Mouse (Mus musculus) kidney, postnatal 14 days (tissue): ENCODE data around the gene Mapre1.
"Not testable (repeated sequence)": the region's sequence is repeated elsewhere in the genome, so short reads cannot be mapped to it uniquely, and the experiment has no call there.

Experiments used
- DNase-seq: peaks from one replicate; pipeline ENCODE4 v3.0.0; 2022; ENCODE audit warnings: mixed read lengths

Mapre1 gene

DNA sequence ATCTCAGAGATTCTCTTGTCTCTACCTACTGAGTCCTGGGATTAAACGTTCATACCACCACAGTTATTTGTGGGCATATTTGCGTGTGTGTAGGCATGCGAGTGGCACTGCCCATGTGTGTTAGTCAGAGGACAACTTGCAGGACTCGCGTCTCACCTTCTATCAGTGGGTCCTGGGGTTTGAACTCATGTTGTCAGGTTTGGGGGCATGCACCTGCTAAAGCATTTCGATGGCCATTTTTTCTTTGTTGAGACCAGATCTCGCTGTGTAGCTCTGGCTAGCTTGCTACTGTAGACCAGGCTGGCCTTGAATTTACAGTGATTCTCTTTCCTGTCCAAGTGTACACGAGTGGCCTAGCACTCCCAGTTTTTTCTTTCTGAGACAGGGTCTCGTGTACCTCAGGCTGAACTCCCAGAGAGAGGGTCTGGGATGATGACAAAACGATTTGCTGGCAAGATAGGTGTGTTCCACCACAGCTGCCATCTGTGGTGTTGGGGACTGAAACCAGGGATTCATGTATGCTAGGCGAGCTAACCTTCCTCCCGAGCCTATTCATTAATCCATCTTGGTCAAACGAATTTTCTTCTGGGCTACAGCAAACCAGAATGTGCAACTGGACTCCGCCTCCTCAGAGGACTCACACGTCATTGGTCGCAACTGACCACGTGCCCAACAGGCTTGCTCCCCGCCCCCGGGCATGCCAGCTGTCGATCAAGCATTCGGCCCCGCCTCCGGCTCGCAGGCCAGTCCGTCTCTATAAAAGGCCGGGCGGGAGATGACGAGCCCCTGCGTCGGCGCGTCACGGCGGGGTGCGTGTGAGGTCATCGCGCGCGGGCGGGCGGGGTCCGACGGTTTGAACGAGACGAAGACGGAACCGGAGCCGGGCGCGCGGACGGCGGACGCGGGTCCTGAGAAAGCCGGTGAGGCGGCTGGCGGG is at the start of gene Mapre1:
Gene Mapre1 (plus strand): TSS at position 775 of the 937 bp plus-strand sequence.
- peak; percentile 100 for DNase-seq

DNA sequence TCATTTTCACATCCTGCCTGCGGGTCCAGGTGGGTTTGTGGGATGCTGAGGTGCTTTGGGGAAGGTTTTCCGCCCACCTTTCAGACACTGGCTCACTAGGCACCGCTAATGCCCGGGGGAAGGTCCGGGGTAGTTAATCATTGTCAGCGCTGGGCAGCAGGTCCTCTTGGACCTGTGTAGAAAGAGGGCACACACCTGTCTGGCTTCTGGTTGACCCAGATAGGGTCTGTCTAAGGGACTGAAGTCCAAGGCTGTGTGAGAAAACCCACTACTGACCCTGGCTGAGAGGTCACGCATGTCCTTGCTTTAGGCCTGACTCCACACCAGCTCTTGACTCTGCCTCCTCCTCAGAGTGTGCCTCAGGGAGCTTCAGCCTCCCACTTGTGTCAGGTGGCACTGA is 47.7 kb upstream of the Mapre1 start:
- not testable (repeated sequence) for DNase-seq

DNA sequence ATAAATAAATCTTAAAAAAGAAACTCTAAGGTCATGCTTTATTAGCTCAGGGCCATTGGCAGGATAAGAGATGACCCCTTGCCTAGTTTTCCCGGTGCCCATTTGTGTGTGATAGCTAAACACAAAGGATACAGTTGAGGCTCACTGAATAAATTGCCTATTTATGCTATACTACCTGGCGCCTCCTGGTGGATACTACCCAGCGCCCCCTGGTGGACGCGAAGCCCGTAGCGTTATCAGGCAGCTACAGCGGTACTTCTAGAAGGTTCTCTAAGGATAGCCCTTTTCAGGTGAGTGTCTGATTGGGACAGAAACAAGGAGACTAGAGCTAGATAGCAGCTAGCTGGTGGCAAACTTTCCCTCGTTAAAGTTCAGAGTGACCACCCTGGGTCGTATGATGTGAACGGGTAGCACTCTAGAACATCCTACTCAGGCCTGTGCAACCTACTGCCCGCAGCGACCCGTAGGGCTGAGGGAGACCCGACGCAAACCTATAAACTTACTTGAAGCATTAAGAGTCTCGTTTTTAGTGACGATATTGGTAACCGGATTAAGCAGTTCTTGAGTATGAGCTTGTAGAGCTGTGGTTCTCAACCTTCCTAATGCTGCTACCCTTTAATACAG is 46.5 kb upstream of the Mapre1 start:
- DNase-seq, result peak; percentile 40

DNA sequence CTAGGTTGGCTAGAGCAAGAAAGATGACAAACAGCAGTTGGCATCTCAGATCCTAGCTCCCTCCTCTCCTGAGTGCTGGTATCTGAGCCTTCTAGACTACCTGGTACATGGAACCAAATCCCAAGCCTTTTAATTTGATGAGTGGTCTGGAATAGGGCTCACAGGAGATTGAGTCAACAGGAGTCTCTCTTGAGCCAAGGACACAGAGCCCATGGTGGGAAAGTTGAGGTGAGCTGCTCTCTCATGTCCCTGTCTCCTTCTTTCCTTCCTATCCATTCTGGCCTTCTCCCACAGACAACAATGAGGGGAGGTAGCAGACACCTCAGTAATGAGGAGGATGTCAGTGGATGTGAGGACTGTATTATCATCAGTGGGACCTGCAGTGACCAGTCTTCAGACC is 44.7 kb upstream of the Mapre1 start, which contains the start of gene Dnmt3c:
Gene Dnmt3c (plus strand): TSS at position 301 of the 400 bp plus-strand sequence.
- DNase-seq, result no peak

DNA sequence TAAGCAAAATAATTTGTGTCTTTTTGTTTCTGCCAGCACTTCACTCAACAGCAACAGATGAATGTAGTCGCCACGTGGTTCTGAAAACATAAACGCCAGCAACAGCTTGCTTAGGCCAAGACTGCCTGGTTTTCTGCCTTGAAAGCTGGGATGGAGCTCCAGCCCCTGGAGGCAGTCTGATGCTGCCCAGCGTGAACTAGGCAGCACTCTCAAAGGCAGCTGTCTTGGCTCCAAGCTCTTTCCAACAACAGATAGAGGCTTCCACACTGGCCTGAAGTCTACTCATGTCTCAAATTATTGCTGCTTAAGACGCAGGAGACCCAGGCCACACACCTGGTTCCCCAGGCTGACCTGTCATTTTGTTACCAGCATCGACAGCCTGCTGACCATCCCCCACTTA is 37.7 kb upstream of the Mapre1 start:
- DNase-seq, result no peak

DNA sequence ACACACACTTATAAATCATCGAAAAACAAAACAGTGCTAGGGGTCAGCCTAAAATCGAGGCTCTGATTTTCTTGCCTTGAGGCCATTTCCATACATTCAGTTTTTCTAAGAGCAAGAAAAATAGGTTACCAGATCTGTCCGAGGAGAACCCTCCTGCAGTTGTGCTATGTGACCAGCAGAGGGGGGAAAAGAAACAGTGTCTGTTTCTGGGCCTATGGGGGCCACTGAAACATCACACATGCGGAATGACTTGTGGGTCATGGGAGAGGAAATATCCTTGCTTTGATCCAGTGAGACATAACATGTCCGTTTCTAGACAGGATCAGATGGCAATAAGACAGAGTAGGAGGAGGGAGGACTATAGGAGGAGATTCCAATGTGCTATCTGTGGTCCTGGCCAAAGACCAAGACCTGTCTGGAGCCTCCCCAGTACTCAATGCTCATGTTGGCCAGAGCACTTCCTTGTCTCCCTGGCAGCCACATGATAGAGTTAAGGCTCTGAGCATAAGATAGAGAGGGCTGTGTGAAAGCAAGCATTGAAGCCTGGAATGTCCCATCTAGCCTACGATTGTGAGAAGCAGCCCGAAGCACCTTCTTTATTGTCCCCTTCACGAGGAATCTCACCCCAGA is 30.3 kb upstream of the Mapre1 start:
- DNase-seq, result peak; percentile 39

DNA sequence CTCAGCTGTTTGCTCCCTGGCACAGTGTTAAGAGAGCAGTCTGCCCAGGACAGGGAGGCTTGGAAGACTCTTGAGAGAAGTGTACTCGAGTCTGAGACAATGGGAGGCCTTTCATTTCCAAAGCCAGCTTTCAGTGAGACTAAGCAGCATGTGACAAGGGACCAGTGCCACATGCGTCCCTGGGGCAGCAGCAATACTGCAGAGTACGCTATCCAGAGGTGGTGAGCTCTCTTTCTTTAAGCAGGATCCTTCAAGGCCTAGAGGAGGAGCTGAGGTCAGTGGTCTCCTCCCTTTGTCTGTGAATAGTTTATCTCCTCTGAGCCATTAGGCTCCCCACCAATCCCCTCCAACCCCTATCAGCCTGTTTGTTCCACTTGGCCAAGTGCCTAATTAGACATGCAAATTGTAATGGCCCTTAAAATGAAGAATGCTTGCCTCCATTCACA is 28.4 kb upstream of the Mapre1 start:
- no peak for DNase-seq

DNA sequence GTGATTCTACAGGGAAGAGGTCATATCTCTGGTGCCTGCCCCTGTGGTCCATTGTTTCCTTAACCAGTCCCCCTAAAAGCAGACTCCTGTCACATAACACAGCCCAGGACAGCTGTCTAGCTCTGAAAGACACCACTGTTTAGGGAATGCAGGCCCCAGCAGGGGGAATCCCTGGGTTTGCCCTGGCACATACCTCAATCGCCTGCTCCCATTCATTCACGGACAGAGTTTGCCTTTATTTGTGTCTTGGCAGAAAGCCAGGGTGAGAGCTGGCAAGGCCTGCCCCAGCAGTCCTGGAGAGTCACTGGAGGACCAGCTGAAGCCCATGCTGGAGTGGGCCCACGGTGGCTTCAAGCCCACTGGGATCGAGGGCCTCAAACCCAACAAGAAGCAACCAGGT is 27.8 kb upstream of the Mapre1 start:
- peak; percentile 38 for DNase-seq

DNA sequence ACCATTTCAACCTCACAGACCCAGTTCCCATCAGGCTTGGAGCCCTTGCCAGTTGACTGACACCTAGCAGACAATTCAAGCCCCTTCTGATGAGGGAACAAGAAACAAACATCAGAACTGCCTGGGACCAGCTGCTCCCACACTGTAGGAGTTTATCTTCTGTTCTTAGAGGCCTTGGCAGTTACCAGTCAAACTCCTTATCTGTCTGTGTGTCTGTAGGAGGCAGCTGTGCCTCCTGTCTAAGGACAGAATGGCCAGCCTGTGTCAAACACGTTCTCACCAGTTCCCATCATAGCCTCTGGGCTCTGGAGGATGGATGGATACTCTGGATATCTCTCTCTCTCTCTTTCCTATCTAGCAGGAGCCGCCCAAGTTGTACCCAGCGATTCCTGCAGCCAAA is 23.2 kb upstream of the Mapre1 start:
- DNase-seq, result not testable (repeated sequence)

DNA sequence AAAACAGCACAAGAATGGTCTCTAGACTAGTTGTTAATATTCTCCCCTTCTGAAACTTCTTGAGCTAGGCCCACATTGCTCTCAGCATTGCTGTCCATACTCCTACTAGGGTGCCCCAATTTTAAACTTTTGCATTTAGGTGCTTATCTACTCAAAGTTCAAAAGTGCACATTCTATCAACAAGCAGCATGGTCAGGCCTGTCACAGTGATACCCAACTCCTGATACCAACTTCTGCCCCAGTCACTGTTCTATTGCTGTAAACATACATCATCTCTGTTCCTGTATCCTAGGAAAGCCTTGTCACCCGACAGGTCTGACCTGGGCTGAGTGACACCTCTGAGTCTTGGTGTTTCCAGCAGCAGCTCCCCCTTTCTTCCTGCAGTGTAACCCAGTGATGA is 18.0 kb upstream of the Mapre1 start:
- no peak for DNase-seq

DNA sequence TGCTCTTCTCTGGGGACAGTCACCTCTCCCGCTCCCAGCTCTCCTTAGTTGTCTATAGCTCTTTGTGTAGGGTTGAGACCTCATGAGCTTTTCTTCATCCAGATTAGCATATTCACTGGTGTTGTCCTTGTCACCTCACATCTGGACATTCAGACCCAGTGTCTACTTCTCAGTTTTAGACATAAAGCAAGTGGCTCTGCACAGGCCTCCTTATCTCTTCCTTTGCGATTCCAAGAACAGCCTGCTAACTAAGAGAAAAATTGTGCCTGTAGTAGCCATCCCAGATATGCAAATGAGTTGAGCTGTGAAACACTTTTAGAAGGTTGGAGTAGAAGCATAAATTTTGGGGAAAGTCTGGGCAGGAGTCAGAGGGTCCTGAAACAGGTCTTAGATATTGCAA is 16.6 kb upstream of the Mapre1 start:
- no peak for DNase-seq

DNA sequence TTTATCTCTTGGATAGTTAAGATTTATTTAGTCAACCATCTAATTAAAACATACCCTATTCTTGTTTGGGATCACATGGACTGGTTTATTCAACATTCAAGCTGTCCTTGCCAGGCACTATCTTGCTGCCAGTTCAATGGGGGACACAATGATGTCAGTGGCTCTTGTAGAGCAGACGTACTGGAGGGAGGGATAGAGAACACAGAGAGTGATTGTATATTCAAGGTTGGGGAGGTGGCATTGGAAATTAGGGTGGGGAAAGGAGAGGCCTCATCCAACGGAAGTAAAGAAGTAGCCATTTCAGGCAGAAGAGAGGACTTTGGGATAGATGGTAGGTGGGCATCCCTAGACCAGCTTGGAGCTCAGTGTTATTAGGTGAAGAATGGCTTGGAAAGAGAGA is 16.2 kb upstream of the Mapre1 start:
- no peak for DNase-seq

DNA sequence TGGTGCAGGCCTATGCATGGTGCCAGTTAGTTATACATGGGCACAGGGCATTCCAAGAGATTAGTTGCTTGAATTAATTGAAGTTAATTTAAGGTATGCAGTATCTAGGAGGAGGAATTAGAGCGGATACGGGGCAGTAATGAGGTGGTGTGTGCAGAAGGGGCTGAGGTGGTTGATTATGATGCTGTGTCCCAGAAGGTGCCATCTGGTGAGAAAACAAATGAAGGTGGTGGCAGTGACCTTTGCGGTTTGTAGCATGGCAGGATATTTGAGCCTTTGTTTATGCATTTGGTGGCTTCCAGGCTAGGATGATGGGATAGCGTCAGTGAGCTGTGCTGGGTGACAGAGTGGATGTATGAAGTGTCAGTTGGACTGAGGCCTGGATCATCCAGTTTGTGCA is 15.8 kb upstream of the Mapre1 start:
- no peak for DNase-seq

DNA sequence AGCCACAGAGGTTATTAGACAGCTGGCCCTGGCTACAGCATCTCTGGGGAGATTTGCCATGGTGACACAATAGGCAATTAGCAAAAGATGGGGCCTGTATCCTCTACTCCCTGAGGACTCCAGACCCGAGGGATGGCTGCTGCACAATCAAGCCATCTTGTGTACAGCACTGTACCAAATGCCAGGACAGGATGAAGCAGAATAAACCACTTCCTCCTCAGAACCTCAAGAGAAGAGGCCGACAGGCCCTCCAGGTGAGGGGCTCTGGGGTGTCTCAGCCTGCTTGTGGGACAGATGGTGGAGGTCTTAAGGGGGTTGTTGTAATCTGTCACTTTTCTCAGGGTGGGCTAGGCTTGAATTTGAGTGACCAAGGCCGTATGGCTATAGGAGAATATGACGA is 7.0 kb upstream of the Mapre1 start:
- DNase-seq, result no peak

DNA sequence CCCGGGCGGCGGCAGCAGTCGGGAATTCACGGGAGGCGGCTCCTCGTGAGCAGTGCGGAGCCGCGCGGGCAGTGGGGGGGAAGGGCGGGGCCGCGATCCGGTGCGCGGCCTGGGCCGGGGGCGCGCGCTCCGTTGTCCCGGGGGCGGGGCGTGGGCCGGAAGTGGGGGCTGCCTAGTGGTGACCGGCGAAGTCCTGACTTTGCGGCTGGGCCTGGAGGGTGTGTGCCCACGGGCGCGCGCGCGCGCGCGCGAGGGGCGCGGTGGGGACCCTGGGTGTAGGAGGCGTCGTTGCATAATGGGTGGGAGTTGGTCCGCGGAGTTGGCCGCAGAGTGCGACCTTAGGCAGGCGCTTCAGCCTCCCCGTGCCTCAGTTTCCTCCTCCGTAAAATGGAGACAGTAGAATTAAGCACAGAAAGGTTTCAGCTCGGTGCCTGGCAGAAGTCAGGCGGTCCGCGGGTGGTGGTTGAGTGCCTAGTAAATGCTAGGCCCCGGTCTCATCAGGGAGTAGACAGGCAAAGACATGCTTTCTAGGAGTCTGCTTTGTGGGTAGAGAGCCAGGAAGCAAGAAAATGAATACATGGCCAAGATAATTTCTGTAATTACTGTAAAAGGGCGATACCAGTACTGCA is 477 bp downstream of the Mapre1 start:
- no peak for DNase-seq

DNA sequence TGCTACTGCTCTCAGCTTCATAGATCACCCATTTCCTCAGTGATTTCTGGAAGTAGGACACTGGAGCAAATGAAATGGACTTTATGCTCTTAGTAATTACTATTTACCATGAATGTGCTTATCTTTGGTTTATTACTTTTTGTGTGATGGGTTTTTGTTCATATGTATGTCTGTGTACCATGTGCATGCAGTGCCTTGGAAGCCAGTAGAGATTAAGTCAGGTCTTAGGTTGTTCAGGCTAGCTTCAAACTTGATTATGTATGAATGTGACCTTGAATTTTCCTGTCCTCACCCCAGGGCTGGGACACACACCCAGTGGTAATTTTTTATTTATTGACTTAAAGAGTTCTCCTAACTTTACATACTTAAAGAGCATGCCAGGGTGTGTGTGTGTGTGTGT is 6.9 kb downstream of the Mapre1 start:
- no peak for DNase-seq

DNA sequence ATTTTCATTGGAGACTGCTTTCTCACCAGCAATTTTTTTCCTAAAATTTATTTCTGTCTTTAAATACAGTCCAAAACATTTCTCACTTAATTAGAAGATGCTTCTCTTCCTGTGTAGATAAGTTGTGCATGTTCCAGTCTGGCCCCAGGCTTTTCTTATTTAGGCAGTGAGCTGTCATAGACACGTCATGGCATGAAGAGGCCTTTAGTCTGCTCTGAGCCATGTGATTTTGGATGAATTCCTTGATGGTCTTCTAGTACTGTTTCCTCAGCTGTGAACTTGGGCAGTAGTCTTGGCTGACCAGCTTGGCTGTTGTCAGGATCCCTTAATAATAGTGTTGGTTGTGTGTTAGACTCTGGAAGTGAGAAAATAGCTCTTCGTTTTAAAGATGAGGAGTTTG is 9.3 kb downstream of the Mapre1 start:
- no peak for DNase-seq

DNA sequence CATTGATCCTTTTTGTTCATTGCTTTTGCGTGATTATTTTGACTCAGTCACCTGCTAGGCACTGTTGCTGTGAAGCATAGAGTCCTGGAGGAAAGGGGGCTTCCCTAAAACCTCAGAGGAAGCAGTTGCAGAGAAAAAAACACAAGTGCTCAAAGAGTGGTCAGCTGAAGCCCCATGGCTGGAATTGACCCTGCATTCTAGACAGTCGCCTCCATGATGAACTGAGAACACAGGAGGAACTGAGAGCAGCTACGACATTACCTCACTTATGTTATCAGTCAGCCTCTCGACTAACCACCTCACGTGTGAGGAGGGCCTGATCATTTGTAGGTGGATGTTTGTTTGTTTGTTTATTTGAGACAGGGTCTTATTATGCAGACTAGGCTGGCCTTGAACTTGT is 21.0 kb downstream of the Mapre1 start:
- no peak for DNase-seq

DNA sequence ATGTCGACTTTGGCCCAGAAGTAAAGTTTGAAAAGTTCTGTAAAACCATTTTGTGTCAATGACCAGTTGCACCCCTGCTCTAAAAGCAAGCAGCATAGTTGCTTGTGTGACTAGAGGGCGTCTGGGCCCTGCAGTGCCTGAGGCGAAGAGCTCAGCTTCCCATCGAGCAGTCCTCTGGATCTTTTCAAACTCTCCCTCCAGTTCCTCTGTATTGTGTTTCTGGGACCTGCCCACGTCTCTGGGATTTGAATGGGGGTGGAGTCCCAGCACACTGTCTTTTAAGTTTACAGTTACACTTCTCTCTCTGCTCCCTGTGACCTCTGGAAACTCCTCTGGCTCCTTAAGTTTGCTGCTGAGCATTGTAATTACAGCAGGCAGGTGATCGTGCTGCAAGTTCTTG is 26.4 kb downstream of the Mapre1 start:
- DNase-seq, result no peak

DNA sequence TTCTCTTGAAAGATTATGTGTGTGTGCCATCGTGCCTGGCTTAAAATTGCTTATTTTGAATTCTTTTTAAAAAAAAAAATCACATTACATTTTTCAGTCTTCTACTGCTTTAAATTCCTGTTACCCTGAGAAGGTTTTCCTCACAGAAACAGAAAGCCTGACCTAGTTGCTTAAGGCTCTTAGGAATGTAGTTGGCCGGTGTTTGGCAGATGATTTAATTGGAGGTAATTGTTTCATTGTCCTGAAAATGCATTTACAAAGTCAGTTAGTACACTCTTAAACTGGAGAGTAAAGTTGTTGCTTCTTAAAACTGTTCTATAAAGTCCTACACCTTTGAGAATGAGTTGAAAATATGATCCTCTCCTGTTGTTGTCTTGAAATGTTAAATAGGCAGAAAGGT is 27.8 kb downstream of the Mapre1 start:
- DNase-seq, result no peak

DNA sequence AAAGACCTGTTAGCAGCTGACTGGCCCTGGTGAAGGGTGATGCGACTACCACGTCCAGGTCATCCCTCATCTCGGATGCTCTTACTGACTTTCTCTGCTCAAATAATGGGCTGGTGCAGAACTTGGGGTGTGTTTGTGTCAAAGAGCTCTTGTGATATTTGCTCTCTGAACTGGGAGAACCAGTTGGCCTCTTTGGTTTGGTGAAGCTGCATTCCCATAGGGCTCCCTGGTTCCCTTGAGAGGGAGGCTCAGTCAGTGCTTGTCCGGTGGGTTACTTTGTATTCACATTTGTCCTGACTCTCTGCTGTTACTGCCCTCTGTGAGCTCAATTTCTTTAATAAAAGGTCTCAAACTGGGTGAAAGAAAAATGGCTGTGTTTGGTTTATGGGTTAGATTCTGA is 31.9 kb downstream of the Mapre1 start:
- DNase-seq, result no peak

DNA sequence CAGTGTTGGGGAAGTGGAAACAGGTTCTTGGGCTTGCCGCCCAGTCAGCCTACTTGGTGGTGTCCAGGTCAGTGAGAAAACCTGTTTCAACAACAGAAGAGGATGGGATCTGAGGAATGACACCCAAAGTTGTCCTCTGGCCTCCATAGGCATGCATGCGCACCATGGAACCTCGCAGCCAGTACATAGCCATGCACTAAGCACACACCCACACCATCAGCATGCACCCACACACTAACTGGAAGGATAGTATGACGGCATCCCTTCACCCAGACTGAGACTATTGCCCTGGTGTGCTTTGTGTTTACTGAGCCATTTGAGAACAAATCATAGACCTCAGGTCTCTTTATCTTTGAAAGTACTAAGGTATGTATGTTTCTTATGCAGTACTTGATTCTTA is 34.4 kb downstream of the Mapre1 start:
- DNase-seq, result no peak

DNA sequence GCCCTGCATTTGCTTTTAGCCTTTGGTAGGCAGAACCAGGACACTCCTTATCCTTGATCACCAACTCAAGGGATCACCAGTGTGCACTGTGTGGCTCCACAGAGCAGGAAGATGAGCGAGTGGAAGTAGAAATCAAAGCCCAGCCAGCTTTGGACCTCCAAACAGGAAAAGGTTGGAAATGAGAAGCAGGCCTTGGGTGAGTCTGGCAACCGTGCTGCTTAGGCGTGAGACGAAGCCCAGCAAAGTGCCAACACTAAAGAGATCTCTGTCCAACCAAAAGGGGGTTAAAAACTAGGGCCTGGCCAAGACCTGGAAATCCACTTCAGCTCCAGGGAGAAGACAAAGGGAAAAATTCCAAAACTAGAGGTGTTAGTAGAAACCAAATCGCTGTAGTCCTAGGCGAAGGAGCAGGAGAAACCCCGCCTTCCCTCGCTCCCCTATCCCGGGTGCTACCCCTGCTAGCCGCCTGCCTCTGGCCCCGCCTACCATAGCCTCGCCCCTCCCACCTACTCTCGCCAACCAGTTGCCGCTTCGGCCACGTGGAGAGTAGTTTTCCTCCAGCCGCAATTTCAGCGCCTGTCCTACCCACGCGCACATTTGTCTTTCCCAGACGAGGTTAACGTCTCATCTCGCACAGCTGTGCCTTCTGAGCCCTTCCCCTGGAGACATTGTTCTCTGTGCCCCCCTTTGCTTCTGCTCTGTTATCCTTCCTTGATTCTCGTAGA is 37.7 kb downstream of the Mapre1 start:
- DNase-seq, result peak; percentile 83
